Mouse (Mus musculus) gastrocnemius, adult 18-20 months (tissue): ENCODE data around the gene Arl2bp. TPM values are rescaled to one million over a fixed set of nuclear protein-coding genes. Genes with fewer than 3 reads are reported as not detected.

Experiments
- total RNA-seq, 2 experiments: library from RNA; stranded (reverse); gene quantifications; 2 replicates each; pipeline ENCODE4 v1.2.3; 2021

Arl2bp gene
- total RNA-seq, 2 experiments from 2014 or later: 50.4 to 54.9 TPM

Other genes starting within 250 kb of the Arl2bp start
- under 1 TPM; 0.83 to 0.98 TPM for gene Nlrc5, start 232.2 kb upstream of the Arl2bp start, total RNA-seq
- 10 to 100 TPM in 1 of 2 experiments, 1 to 10 TPM in 1; 5.8 to 10.1 TPM for gene Cpne2, start 133.6 kb upstream of the Arl2bp start, total RNA-seq
- 1 to 10 TPM; 7.9 TPM for gene Rspry1, start 64.7 kb upstream of the Arl2bp start, total RNA-seq
- gene Fam192a, start 64.6 kb upstream of the Arl2bp start, total RNA-seq: 10 to 100 TPM; 18.0 to 22.8 TPM
- gene Pllp, start 29.7 kb downstream of the Arl2bp start, total RNA-seq: 1 to 10 TPM; 1.3 to 2.0 TPM
- not detected for gene Ccl22, start 79.0 kb downstream of the Arl2bp start, total RNA-seq
- gene Cx3cl1, start 105.4 kb downstream of the Arl2bp start, total RNA-seq: 1 to 10 TPM in 1 of 2 experiments, under 1 TPM in 1; 0.71 to 1.5 TPM
- gene Ccl17, start 143.9 kb downstream of the Arl2bp start, total RNA-seq: not detected
- gene Coq9, start 171.7 kb downstream of the Arl2bp start, total RNA-seq: 100 to 1,000 TPM; 392 to 399 TPM
- gene Ciapin1, start 171.8 kb downstream of the Arl2bp start, total RNA-seq: 10 to 100 TPM; 30.8 to 38.8 TPM
- 10 to 100 TPM; 48.9 to 56.7 TPM for gene Polr2c, start 190.8 kb downstream of the Arl2bp start, total RNA-seq
- gene Dok4, start 209.7 kb downstream of the Arl2bp start, total RNA-seq: 1 to 10 TPM; 3.3 to 7.2 TPM